Mouse (Mus musculus) liver, embryonic 18 days (tissue): ENCODE results near the gene Ssh1. TPM values are rescaled to one million over a fixed set of nuclear protein-coding genes. Genes with fewer than 3 reads are reported as not detected.

ENCODE experiments used
- polyA plus RNA-seq: library from polyadenylated mRNA; depleted of rRNA; stranded (reverse); fragments of >200 nt; gene quantifications from 2 replicates; pipeline ENCODE4 v1.2.3, GENCODE M21; 2012; rRNA removed

Ssh1 gene
- 2.8 and 3.1 TPM in 2 replicates for polyA plus RNA-seq

DNA sequence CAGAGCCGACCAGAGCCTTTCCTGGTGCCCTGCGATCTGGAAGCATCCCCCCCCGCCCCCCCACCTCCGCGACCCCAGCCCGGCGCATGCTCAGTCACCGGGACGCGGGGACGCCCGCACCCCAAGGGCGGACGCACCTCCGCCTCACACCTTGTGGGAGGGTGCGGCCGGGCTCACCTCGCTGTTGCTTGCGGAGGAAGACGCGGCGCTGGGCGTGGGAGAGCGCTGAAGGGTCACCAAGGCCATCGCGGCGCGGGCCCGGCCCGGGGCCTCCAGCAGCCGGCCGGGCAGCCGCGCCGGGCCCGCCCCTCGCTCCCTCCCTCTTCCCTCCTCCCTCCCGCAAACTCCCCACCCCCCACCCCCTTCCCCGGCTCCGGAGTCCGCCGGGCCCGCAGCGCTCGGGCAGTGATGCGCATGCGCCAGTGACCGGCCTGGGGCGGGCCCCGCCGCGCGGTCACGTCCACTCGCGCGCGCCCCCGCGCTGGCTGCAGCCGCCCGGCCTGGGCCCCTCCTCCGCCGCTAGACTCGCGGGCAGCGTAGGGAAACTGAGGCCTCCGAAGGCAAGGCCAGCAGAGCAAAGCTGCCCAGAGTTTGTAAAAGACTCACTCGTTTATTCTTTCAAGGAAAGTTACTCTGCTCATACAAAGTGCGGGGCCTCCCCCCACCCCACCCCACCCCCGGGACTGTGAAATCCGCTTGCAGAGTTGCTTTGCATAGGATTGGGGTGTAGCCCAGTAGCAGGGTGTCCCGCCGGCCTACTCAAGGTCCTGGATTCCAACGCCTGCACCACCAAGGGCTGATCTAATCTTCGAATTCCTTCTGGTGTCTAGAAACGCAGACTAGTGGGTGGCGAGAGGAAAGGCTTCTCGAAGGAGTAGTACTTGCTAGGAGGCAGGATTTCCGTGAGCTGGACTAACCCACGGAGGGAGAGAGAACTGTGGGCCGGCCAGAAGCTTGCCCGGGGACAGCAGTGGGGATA, at the start of gene Ssh1:
TSS of gene Ssh1 (minus strand) at position 408 of the 979 bp plus-strand sequence.

DNA sequence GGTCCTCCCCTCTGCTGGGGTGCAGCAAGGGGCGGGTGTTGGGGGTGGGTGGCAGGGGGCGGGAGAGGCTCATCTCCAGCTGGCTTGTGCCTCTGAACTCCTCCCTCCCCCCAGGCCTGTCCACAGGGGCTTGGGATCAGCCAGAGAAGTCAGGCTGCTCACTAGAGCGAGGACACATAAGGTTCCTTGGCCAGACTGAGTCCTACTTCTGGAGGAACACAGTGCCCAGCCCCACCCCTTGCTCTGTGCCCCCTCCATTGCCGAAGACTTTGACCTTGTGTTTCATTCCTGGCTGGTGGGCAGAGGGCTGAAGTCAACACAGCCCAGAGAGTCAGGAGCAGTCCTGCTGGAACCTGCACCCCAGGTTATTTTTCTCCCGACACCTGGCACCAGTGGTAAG, 9.8 kb upstream of the Ssh1 start, which contains the start of gene Dao:
TSS of gene Dao (plus strand) at position 162 of the 400 bp plus-strand sequence.

DNA sequence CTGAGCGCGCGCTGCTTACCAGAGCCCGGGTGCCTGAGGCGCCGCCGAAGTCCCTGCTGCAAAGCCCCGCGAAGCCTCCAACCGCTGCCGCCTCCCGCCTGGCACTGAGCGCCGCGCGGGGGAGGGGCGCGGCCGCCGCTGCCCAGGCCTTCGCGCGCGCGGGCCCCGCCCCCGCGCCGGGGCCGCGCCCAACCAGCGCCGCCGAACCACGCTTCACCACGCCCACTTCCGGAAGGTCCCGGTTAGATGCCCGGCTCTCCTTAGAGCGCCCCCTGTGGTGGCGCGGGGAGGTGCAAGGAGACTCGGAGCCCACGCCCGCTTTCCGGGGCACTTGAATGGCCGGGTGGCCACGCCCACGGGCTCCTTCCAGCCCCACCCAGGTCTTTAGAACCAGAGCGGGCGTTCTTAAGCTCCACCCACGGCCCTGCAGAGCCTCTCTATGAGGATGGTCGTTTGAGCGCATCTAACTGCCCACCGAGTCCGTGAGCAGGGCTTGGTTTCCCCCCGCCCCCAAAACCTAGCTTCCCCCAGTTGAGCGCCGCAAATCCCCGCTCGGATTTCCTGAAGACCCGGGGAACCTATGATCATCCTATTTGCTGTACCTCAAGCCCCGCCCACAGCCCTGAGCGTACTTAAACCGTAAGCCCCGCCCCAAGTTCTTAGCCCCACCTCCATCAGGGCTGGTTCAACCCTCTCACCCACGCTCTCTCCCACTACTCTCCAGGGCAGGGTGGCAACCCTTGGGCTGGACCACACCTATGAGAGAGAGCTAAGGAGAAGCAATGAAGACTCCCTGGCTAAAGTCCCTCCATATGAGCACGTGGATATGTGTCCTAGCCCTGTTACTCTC, 84.9 kb downstream of the Ssh1 start, which contains the start of gene Coro1c:
TSS of gene Coro1c (minus strand) at position 167 of the 850 bp plus-strand sequence.

Other genes starting within 250 kb of the Ssh1 start
- gene Sart3, start 221.4 kb downstream of the Ssh1 start, polyA plus RNA-seq = 9.1 and 11.0 TPM in 2 replicates
- gene Iscu, start 221.1 kb downstream of the Ssh1 start, polyA plus RNA-seq = 66.4 and 73.3 TPM in 2 replicates
- 1.9 and 2.0 TPM in 2 replicates for gene Tmem119, start 193.4 kb downstream of the Ssh1 start, polyA plus RNA-seq
- gene Selplg, start 161.2 kb downstream of the Ssh1 start, polyA plus RNA-seq = 19.2 and 20.6 TPM in 2 replicates
- gene Coro1c, start 85.1 kb downstream of the Ssh1 start, polyA plus RNA-seq = 25.0 and 27.4 TPM in 2 replicates
- gene Dao, start 9.8 kb upstream of the Ssh1 start, polyA plus RNA-seq = 0.05 TPM in 1 of 2 replicates, not detected in the other
- gene Usp30, start 71.6 kb upstream of the Ssh1 start, polyA plus RNA-seq = 5.8 and 6.5 TPM in 2 replicates
- gene Svop, start 97.7 kb upstream of the Ssh1 start, polyA plus RNA-seq = 0.02 TPM in 2 replicates
- gene Alkbh2, start 134.3 kb upstream of the Ssh1 start, polyA plus RNA-seq = 6.4 TPM in 2 replicates
- gene Ung, start 136.5 kb upstream of the Ssh1 start, polyA plus RNA-seq = 7.1 and 8.7 TPM in 2 replicates
- gene Acacb, start 152.6 kb upstream of the Ssh1 start, polyA plus RNA-seq = 7.0 and 9.6 TPM in 2 replicates